Mouse (Mus musculus) stomach, embryonic 15.5 days (tissue): ENCODE data around the gene Parva. TPM values are rescaled to one million over a fixed set of nuclear protein-coding genes. Genes with fewer than 3 reads are reported as not detected.

Experiments used
- ATAC-seq: fragments of 200-750 bp; cut with Nextera tagmentation; 2 replicates; pipeline ENCODE4 v1.8.0; 2017; ENCODE audit warnings: low read depth, moderate number of reproducible peaks, moderate TSS enrichment; ENCODE audit not compliant: insufficient read depth, low FRiP score
- H3K27ac ChIP-seq: fragments of 300-500 bp; sonication (generic); 2 replicates; pipeline ENCODE4 v1.5.1; 2015; ENCODE audit warnings: mild to moderate bottlenecking, inconsistent platforms
- H3K27me3 ChIP-seq: fragments of 300-500 bp; sonication (generic); replicated peaks from 2 replicates; pipeline ENCODE4 v1.6.1; 2015; ENCODE audit warnings: inconsistent platforms
- H3K36me3 ChIP-seq: fragments of 300-500 bp; sonication (generic); 2 replicates; pipeline ENCODE4 v1.6.1; 2015; ENCODE audit warnings: inconsistent platforms
- H3K4me1 ChIP-seq: fragments of 300-500 bp; sonication (generic); 2 replicates; pipeline ENCODE4 v1.6.1; 2015; ENCODE audit warnings: inconsistent platforms
- H3K4me2 ChIP-seq: fragments of 300-500 bp; sonication (generic); 2 replicates; pipeline ENCODE4 v1.6.1; 2015; ENCODE audit warnings: mild to moderate bottlenecking, inconsistent platforms
- H3K4me3 ChIP-seq: fragments of 300-500 bp; sonication (generic); replicated peaks from 2 replicates; pipeline ENCODE4 v1.5.1; 2015; ENCODE audit warnings: inconsistent platforms
- H3K9ac ChIP-seq: fragments of 300-500 bp; sonication (generic); 2 replicates; pipeline ENCODE4 v1.6.1; 2015; ENCODE audit warnings: inconsistent platforms
- H3K9me3 ChIP-seq: fragments of 300-500 bp; sonication (generic); 2 replicates; pipeline ENCODE4 v1.6.1; 2016; ENCODE audit warnings: inconsistent platforms
- WGBS: fragments of 180-500 bp; shearing (Covaris S2); methylation state at CpG from one replicate; pipeline ENCODE4 v1.1.7; 2015; 5-methylcytosine and 5-hydroxymethylcytosine counted together
- polyA plus RNA-seq: library from polyadenylated mRNA; unstranded; fragments of >200 nt; fragmentation: Nextera tagmentation; extraction: Ambion mirVana; gene quantifications from 2 replicates; pipeline ENCODE4 v1.2.1, GENCODE M21; 2015

Gene Parva
- polyA plus RNA-seq, 1 experiment from 2014 or later = 101 TPM

- H3K4me1 ChIP-seq = no peaks in the 10 kb centered on the region
- no peak overlapping the region for H3K4me3 ChIP-seq
- no peaks in the 10 kb centered on the region for H3K27me3 ChIP-seq
- no peak overlapping the region for H3K4me2 ChIP-seq
- ATAC-seq = no peak
- H3K27ac ChIP-seq = no peak overlapping the region
- H3K36me3 ChIP-seq = no peaks in the 10 kb centered on the region
- H3K9me3 ChIP-seq = no peaks in the 10 kb centered on the region
- no peak overlapping the region for H3K9ac ChIP-seq
- 79% methylated on average over 10 of the region's 10 CpGs for WGBS
Observed at GRCm38 (mm10) chr7:112634505-112635213, 207.4 kb downstream of the Parva start.

GRCm38 (mm10) chr7:112635936-112636335 is 208.6 kb downstream of the Parva start:
- 95% methylated on average over 2 of the region's 2 CpGs for WGBS
- Histone ChIP-seq H3K9ac (no peak overlapping the region), H3K9me3 (no peaks in the 10 kb centered on the region), H3K4me1 (no peaks in the 10 kb centered on the region), H3K27me3 (no peaks in the 10 kb centered on the region), H3K27ac (no peak overlapping the region), H3K4me2 (no peak overlapping the region), H3K36me3 (no peaks in the 10 kb centered on the region), H3K4me3 (no peak overlapping the region)
- ATAC-seq = no peak

Other genes with a start within 250 kb of the Parva start
- 12.5 and 12.7 TPM in 2 replicates for gene Mical2, start 201.6 kb upstream of the Parva start, polyA plus RNA-seq